Mouse (Mus musculus) neural tube, embryonic 14.5 days (tissue): ENCODE measurements around the gene Ppy. TPM values are rescaled to one million over a fixed set of nuclear protein-coding genes. Genes with fewer than 3 reads are reported as not detected.

ENCODE experiments used
- ATAC-seq: fragments of 200-750 bp; cut with Nextera tagmentation; 2 replicates; pipeline ENCODE4 v1.8.0; 2017; ENCODE audit warnings: low read depth, mild to moderate bottlenecking, moderate TSS enrichment, moderate library complexity
- H3K27ac ChIP-seq: fragments of 300-500 bp; sonication (generic); 2 replicates; pipeline ENCODE4 v1.5.1; 2014; ENCODE audit warnings: low read depth, mild to moderate bottlenecking, control low read depth, low read length, moderate library complexity, mixed read lengths
- H3K27me3 ChIP-seq: fragments of 300-500 bp; sonication (generic); 2 replicates; pipeline ENCODE4 v1.6.1; 2014; ENCODE audit warnings: low read length; ENCODE audit not compliant: control insufficient read depth, insufficient read depth
- H3K36me3 ChIP-seq: fragments of 300-500 bp; sonication (generic); 2 replicates; pipeline ENCODE4 v1.6.1; 2014; ENCODE audit warnings: low read length, mixed read lengths; ENCODE audit not compliant: control insufficient read depth, insufficient read depth
- H3K4me1 ChIP-seq: fragments of 300-500 bp; sonication (generic); 2 replicates; pipeline ENCODE4 v1.6.1; 2014; ENCODE audit warnings: low read length; ENCODE audit not compliant: control insufficient read depth, insufficient read depth
- H3K4me2 ChIP-seq: fragments of 300-500 bp; sonication (generic); 2 replicates; pipeline ENCODE4 v1.6.1; 2014; ENCODE audit warnings: mild to moderate bottlenecking, low read depth, low read length, control low read depth
- H3K4me3 ChIP-seq: fragments of 300-500 bp; sonication (generic); 2 replicates; pipeline ENCODE4 v1.5.1; 2014; ENCODE audit warnings: low read depth, low read length, control low read depth, mixed read lengths
- H3K9ac ChIP-seq: fragments of 300-500 bp; sonication (generic); replicated peaks from 2 replicates; pipeline ENCODE4 v1.6.1; 2014; ENCODE audit warnings: low read depth, mild to moderate bottlenecking, control low read depth, low read length, mixed read lengths
- H3K9me3 ChIP-seq: fragments of 300-500 bp; sonication (generic); 2 replicates; pipeline ENCODE4 v1.6.1; 2016; ENCODE audit warnings: low read length; ENCODE audit not compliant: control insufficient read depth
- WGBS: fragments of 180-500 bp; shearing (Covaris S2); extraction: QIAGEN DNeasy Blood & Tissue Kit; methylation state at CpG from one replicate; pipeline ENCODE4 v1.1.7; 2014; 5-methylcytosine and 5-hydroxymethylcytosine counted together
- polyA plus RNA-seq: library from polyadenylated mRNA; unstranded; fragments of >200 nt; fragmentation: Nextera tagmentation; extraction: Ambion mirVana; gene quantifications from 2 replicates; pipeline ENCODE4 v1.2.1, GENCODE M21; 2014

Gene Ppy
- not detected in 2 replicates for polyA plus RNA-seq

- H3K36me3 ChIP-seq = no peaks in the 10 kb centered on the region
- no peak within 1 kb of the TSS for H3K27ac ChIP-seq
- H3K4me3 ChIP-seq = no peak within 1 kb of the TSS
- H3K27me3 ChIP-seq = peaks cover 21% of the 10 kb centered on the region
- H3K9me3 ChIP-seq = no peaks in the 10 kb centered on the region
- H3K9ac ChIP-seq = no peak within 1 kb of the TSS
- 84% methylated on average over 4 of the region's 4 CpGs for WGBS
- no peak within 1 kb of the TSS for H3K4me2 ChIP-seq
- 0 out of 2 replicates have a peak, but pooled peaks cover 3% of the 10 kb centered on the region for H3K4me1 ChIP-seq
- ATAC-seq = no peak
Measured at GRCm38 (mm10) chr11:102101219-102101618, at the start of gene Ppy. Ppy (minus strand) TSS chr11:102101319.

DNA sequence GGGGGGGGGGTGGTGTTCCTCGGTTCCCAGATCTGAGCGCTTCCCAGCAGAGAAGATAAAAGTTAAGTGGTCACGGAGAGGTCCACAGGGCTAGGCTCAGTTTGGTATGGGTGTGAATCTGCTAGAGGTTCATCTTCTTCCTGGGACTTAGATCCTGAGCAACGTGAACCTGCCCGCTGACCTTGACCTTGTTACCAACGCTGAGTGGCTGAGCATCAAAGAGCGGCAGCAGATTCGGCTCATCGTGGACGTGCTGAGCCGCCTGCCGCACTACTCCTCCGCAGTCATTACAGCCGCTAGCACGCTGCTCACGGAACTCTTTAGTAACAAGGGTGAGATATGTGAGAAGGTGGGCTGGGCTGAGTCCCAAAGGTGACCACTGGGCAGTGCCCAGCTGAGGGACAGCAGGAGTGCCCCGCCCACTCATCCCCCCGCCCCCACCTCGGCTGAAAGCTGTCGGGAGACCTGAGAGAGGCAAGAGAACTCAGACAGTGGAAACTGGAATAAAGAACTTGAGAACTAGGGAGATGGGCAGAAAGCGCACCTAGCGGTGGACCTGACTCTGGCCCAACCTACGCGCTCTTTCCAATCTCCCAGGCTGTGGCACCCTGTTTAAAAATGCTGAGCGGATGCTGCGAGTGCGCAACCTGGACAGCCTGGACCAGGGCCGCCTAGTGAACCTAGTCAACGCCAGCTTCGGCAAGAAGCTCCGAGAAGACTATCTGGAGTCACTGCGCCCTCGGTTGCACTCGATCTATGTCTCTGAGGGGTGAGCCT lies 46.3 kb upstream of the Ppy start:
- no peak for ATAC-seq
- no peaks in the 10 kb centered on the region for H3K4me1 ChIP-seq
- no peak overlapping the region for H3K4me2 ChIP-seq
- H3K9me3 ChIP-seq = no peaks in the 10 kb centered on the region
- no peak overlapping the region for H3K9ac ChIP-seq
- 12% methylated on average over 34 of the region's 34 CpGs for WGBS
- no peak overlapping the region for H3K27ac ChIP-seq
- no peaks in the 10 kb centered on the region for H3K36me3 ChIP-seq
- no peak overlapping the region for H3K4me3 ChIP-seq
- peaks cover 42% of the 10 kb centered on the region for H3K27me3 ChIP-seq

DNA sequence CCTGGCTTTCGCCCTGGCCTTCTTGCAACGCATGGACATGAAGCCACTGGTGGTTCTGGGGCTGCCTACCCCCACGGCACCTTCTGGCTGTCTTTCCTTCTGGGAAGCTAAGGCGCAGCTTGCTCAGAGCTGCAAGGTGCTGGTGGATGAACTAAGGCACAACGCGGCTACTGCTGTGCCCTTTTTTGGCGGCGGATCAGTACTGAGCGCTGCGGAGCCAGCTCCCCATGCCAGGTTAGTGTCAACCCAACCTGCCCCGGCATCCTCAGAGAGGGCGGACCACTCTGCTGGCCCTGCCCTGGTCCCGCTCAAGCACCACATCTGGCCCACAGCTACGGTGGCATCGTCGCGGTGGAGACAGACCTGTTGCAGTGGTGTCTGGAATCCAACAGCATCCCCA lies 45.4 kb upstream of the Ppy start:
- H3K27ac ChIP-seq = no peak overlapping the region
- no peak overlapping the region for H3K9ac ChIP-seq
- H3K36me3 ChIP-seq = no peaks in the 10 kb centered on the region
- no peak for ATAC-seq
- no peaks in the 10 kb centered on the region for H3K4me1 ChIP-seq
- H3K4me3 ChIP-seq = no peak overlapping the region
- H3K27me3 ChIP-seq = peaks cover 44% of the 10 kb centered on the region
- H3K9me3 ChIP-seq = no peaks in the 10 kb centered on the region
- no peak overlapping the region for H3K4me2 ChIP-seq
- WGBS = 12% methylated on average over 17 of the region's 17 CpGs

GRCm38 (mm10) chr11:102146005-102146404 lies 44.9 kb upstream of the Ppy start:
- Histone ChIP-seq H3K4me3 (no peak overlapping the region), H3K4me2 (no peak overlapping the region), H3K9me3 (no peaks in the 10 kb centered on the region), H3K27me3 (peaks cover 44% of the 10 kb centered on the region), H3K4me1 (no peaks in the 10 kb centered on the region), H3K9ac (no peak overlapping the region), H3K27ac (no peak overlapping the region), H3K36me3 (no peaks in the 10 kb centered on the region)
- no peak for ATAC-seq
- 5% methylated on average over 16 of the region's 16 CpGs for WGBS

GRCm38 (mm10) chr11:102145471-102146001 lies 44.4 kb upstream of the Ppy start, which contains the start of gene Nags:
Nags (plus strand) TSS chr11:102145513.
- Histone ChIP-seq H3K27ac (no peak within 1 kb of the TSS), H3K9me3 (no peaks in the 10 kb centered on the region), H3K4me3 (no peak within 1 kb of the TSS), H3K27me3 (peaks cover 44% of the 10 kb centered on the region), H3K9ac (no peak within 1 kb of the TSS), H3K4me1 (no peaks in the 10 kb centered on the region), H3K36me3 (no peaks in the 10 kb centered on the region), H3K4me2 (peak within 1 kb of the TSS; percentile 17; the same call in 1 of the 2 replicates)
- 1% methylated on average over 50 of the region's 50 CpGs for WGBS
- no peak for ATAC-seq

DNA sequence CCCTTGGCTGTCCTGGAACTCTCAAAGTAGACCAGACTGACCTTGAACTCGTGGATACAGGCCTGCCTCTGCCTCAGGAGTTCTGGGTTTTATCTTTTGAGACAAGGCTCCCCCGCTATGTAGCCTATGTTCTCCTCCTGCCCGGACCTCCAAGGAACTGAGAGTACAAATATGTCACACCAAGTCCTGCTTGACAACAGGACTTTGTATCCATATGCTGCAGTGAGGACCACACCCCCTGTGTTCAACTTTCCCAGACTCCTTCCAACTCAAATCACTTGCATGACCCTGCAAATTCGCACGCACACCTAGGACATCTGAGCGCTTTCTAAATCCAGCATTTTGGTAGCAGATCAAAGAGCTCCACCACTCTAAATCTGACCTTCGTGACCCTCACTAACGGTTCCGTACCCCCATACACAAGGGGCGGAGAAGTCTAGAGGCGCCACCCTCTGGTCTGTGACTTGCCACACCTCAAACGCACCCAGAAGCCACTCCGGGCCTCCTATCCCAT lies 43.9 kb upstream of the Ppy start:
- Histone ChIP-seq H3K27ac (no peak overlapping the region), H3K4me2 (no peak overlapping the region), H3K36me3 (no peaks in the 10 kb centered on the region), H3K4me3 (no peak overlapping the region), H3K4me1 (no peaks in the 10 kb centered on the region), H3K9me3 (no peaks in the 10 kb centered on the region), H3K27me3 (peaks cover 44% of the 10 kb centered on the region), H3K9ac (no peak overlapping the region)
- ATAC-seq = no peak
- 25% methylated on average over 13 of the region's 13 CpGs for WGBS

DNA sequence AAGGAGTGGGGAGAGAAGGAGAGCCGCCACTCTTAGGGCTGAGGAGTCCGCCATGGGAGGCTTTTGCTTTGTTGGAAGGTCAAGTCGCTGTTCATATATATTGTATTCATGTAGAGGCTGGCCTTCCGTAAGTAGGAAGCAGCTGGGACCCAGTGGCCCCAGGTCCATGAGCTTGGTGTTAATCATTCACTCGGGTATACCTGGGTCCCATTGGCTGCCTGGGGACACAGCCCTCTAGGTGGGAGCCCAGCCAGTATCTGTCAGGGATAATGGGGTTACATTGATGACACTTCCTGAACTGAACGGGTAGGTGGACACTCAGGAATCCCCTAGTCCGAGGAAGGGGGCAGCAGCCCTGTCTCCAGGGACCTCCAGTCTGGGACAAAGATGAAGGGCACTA lies 41.2 kb upstream of the Ppy start:
- no peaks in the 10 kb centered on the region for H3K4me1 ChIP-seq
- WGBS = 77% methylated on average over 7 of the region's 7 CpGs
- no peak overlapping the region for H3K4me2 ChIP-seq
- H3K9me3 ChIP-seq = no peaks in the 10 kb centered on the region
- no peaks in the 10 kb centered on the region for H3K36me3 ChIP-seq
- ATAC-seq = no peak
- no peak overlapping the region for H3K4me3 ChIP-seq
- no peak overlapping the region for H3K27ac ChIP-seq
- H3K27me3 ChIP-seq = peaks cover 23% of the 10 kb centered on the region
- H3K9ac ChIP-seq = no peak overlapping the region

GRCm38 (mm10) chr11:102140508-102140907 lies 39.4 kb upstream of the Ppy start:
- Histone ChIP-seq H3K36me3 (no peaks in the 10 kb centered on the region), H3K27me3 (peaks cover 12% of the 10 kb centered on the region), H3K4me1 (no peaks in the 10 kb centered on the region), H3K27ac (no peak overlapping the region), H3K9ac (no peak overlapping the region), H3K4me3 (no peak overlapping the region), H3K9me3 (no peaks in the 10 kb centered on the region), H3K4me2 (no peak overlapping the region)
- WGBS = 5% methylated on average over 5 of the region's 5 CpGs
- ATAC-seq = no peak

- WGBS = under 1% methylated on average over 18 of the region's 18 CpGs
- ATAC-seq = peak; percentile 73; the same call in 1 of the 2 replicates
- 0 out of 2 replicates have a peak, but pooled peaks cover 2% of the 10 kb centered on the region for H3K27me3 ChIP-seq
- H3K4me2 ChIP-seq = peak overlapping the region; percentile 49
- H3K4me1 ChIP-seq = no peaks in the 10 kb centered on the region
- no peaks in the 10 kb centered on the region for H3K36me3 ChIP-seq
- H3K9me3 ChIP-seq = no peaks in the 10 kb centered on the region
- H3K4me3 ChIP-seq = peak overlapping the region; percentile 15
- H3K9ac ChIP-seq = 0 out of 2 replicates have a peak overlapping the region, but pooled peaks have one; percentile 16
- no peak overlapping the region for H3K27ac ChIP-seq
Measured at GRCm38 (mm10) chr11:102138447-102138740, 37.3 kb upstream of the Ppy start.
